Mouse (Mus musculus) limb, embryonic 12.5 days (tissue): Measurements from ENCODE around the gene Mfap4. TPM values are rescaled to one million over a fixed set of nuclear protein-coding genes. Genes with fewer than 3 reads are reported as not detected.

ENCODE experiments used
- ATAC-seq: fragments of 200-750 bp; cut with Nextera tagmentation; 2 replicates; pipeline ENCODE4 v1.8.0; 2017; ENCODE audit warnings: low read depth, moderate TSS enrichment; ENCODE audit not compliant: insufficient number of reproducible peaks, insufficient read depth, low FRiP score, low TSS enrichment
- H3K27ac ChIP-seq: fragments of 300-500 bp; sonication (generic); 2 replicates; pipeline ENCODE4 v1.5.1; 2016; ENCODE audit warnings: mild to moderate bottlenecking, moderate library complexity
- H3K27me3 ChIP-seq: fragments of 300-500 bp; sonication (generic); 2 replicates; pipeline ENCODE4 v1.6.1; 2016; ENCODE audit warnings: mild to moderate bottlenecking, moderate library complexity
- H3K36me3 ChIP-seq: fragments of 300-500 bp; sonication (generic); 2 replicates; pipeline ENCODE4 v1.6.1; 2016; ENCODE audit warnings: mild to moderate bottlenecking, moderate library complexity
- H3K4me1 ChIP-seq: fragments of 300-500 bp; sonication (generic); replicated peaks from 2 replicates; pipeline ENCODE4 v1.6.1; 2016
- H3K4me2 ChIP-seq: fragments of 300-500 bp; sonication (generic); 2 replicates; pipeline ENCODE4 v1.6.1; 2016; ENCODE audit warnings: mild to moderate bottlenecking, moderate library complexity
- H3K4me3 ChIP-seq: fragments of 300-500 bp; sonication (generic); replicated peaks from 2 replicates; pipeline ENCODE4 v1.5.1; 2016; ENCODE audit warnings: mild to moderate bottlenecking
- H3K9ac ChIP-seq: fragments of 300-500 bp; sonication (generic); replicated peaks from 2 replicates; pipeline ENCODE4 v1.6.1; 2016; ENCODE audit warnings: mild to moderate bottlenecking, moderate library complexity
- H3K9me3 ChIP-seq: fragments of 300-500 bp; sonication (generic); 2 replicates; pipeline ENCODE4 v1.6.1; 2016; ENCODE audit warnings: mild to moderate bottlenecking, moderate library complexity
- WGBS: fragments of 180-500 bp; shearing (Covaris S2); methylation state at CpG from one replicate; pipeline ENCODE4 v1.1.7; 2016; 5-methylcytosine and 5-hydroxymethylcytosine counted together
- polyA plus RNA-seq: library from polyadenylated mRNA; unstranded; fragments of >200 nt; fragmentation: Nextera tagmentation; extraction: Ambion mirVana; gene quantifications from 2 replicates; pipeline ENCODE4 v1.2.1, GENCODE M21; 2016

Mfap4 gene
- polyA plus RNA-seq, 1 experiment from 2014 or later: 198 TPM

DNA sequence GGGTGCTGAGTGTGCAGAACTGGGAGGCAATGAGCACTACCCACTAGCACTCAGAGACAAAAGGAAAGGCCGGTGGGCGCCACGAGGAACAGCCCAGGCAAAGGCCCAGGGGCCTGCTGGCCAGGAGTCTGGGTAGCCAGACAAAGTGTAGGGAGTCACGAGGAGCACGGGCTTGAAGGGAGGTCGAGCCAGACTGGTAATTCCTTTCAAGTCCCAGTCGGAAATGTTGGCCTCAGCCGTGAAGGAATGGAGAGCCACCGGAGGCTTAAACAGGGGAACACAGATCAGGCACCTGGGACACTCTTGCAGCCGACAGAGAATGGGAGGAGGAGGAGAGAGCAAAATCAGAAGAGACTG, 997 bp upstream of the Mfap4 start:
- 8% methylated on average over 10 of the region's 10 CpGs for WGBS
- peaks cover 60% of the 10 kb centered on the region for H3K4me1 ChIP-seq
- no peaks in the 10 kb centered on the region for H3K9me3 ChIP-seq
- H3K27me3 ChIP-seq: no peaks in the 10 kb centered on the region
- peak overlapping the region; percentile 43 for H3K4me3 ChIP-seq
- H3K4me2 ChIP-seq: peak overlapping the region; percentile 68
- peak overlapping the region; percentile 100 for H3K27ac ChIP-seq
- ATAC-seq: peak; percentile 11; the same call in 1 of the 2 replicates
- peaks cover 28% of the 10 kb centered on the region for H3K36me3 ChIP-seq
- peak overlapping the region; percentile 56 for H3K9ac ChIP-seq

DNA sequence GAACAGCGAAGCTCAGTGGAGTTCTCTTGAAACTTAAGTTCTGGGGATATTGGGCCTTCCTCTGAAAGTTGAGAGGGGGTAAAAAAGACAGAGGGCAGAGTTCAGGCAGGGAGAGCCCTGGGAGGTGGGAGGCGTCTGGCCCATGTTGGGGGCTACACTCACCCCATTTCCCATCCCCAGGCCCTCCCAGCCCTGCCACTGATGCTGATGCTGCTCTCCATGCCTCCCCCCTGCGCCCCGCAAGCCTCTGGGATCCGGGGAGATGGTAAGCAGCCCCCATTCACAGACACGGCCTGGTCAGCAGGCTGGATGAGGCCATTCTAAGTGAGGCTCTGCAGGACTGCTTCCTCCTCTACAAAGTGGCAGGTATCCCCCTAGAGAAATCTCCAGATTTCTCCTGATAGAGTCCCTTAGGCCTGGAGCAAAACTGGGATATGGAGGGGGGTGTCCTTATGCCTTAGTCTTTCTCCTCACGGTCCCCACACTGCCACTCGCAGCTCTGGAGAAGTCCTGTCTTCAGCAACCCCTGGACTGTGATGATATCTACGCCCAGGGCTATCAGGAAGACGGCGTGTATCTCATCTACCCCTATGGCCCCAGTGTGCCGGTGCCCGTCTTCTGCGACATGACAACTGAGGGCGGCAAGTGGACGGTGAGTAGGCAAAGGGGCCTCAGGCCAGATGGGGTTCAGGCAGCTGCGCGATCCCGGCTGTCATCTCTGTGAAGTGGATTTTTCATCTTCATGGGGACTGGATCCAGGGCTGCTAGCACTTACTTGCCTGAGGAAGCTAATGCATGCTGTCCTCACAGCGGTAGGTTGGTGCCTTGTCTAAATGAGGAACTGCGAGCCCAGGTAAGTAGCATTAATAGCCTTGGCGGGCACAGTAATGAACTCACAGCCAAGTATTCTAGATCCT, 568 bp downstream of the Mfap4 start:
- peak overlapping the region; percentile 54 for H3K9ac ChIP-seq
- no peaks in the 10 kb centered on the region for H3K27me3 ChIP-seq
- H3K27ac ChIP-seq: peak overlapping the region; percentile 100
- ATAC-seq: 0 out of 2 replicates have a peak, but pooled peaks have one; percentile 0
- H3K36me3 ChIP-seq: peaks cover 44% of the 10 kb centered on the region
- no peaks in the 10 kb centered on the region for H3K9me3 ChIP-seq
- H3K4me1 ChIP-seq: peaks cover 61% of the 10 kb centered on the region
- WGBS: 25% methylated on average over 22 of the region's 22 CpGs
- H3K4me2 ChIP-seq: peak overlapping the region; percentile 68
- peak overlapping the region; percentile 43 for H3K4me3 ChIP-seq

DNA sequence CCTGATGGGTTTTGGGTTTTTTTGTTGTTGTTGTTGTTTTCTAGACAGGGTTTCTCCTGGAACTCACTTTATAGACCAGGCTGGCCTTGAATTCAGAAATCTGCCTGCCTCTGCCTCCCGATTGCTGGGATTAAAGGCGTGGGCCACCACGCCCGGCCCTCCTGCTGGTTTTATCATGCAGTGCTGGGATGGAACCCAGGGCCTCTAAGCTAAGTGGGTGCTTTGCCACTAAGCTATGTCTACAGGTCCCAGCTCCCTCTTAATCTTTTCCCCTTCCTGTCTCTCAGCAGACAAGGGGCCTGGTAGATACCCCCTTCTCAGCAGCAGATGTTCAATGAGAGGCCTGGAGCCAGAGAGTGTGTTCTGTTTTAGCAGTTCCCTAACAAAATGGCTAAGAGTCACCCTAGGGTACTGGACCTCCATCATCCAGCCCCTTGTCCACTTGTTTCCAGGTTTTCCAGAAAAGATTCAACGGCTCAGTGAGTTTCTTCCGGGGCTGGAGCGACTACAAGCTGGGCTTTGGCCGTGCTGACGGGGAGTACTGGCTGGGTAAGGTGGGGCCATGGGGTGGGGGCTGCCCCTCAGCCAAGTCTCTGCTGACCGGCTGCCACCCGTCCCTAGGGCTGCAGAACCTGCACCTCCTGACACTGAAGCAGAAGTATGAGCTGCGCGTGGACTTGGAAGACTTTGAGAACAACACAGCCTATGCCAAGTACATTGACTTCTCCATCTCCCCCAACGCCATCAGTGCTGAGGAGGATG, 1.4 kb downstream of the Mfap4 start:
- no peak for ATAC-seq
- peaks cover 56% of the 10 kb centered on the region for H3K4me1 ChIP-seq
- WGBS: 88% methylated on average over 14 of the region's 14 CpGs

DNA sequence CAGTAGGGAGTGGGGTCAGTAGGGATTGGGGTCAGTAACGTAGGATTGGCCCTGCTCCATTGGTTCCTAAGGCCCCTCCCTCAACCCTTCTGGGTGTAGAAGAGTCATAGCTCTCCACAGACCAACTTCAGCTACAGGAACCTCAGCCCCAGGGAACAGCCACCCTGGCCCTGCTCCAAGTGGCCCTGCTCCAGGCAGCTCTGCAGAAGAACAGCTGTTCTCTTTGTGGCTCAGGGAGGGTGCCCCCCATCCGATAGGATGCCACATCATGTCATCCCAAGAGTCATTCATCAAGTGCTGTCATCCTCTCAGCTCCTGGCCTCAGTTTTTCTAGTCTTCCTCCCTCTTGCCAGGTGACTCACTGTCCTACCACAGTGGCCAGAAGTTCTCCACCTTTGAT, 2.2 kb downstream of the Mfap4 start:
- Histone ChIP-seq H3K9me3 (no peaks in the 10 kb centered on the region), H3K36me3 (peaks cover 60% of the 10 kb centered on the region), H3K4me2 (peak overlapping the region; percentile 68), H3K4me3 (peak overlapping the region; percentile 43), H3K27me3 (no peaks in the 10 kb centered on the region), H3K9ac (no peak overlapping the region), H3K27ac (peak overlapping the region; percentile 100; the same call in 1 of the 2 replicates), H3K4me1 (peaks cover 52% of the 10 kb centered on the region)
- 71% methylated on average over 2 of the region's 2 CpGs for WGBS
- ATAC-seq: no peak

More for the DNA sequence above, 1.4 kb downstream of the Mfap4 start:
- peaks cover 52% of the 10 kb centered on the region for H3K36me3 ChIP-seq
- peak overlapping the region; percentile 43 for H3K4me3 ChIP-seq
- H3K9me3 ChIP-seq: no peaks in the 10 kb centered on the region
- peak overlapping the region; percentile 100 for H3K27ac ChIP-seq
- H3K4me2 ChIP-seq: peak overlapping the region; percentile 68
- H3K27me3 ChIP-seq: no peaks in the 10 kb centered on the region
- H3K9ac ChIP-seq: peak overlapping the region; percentile 54

DNA sequence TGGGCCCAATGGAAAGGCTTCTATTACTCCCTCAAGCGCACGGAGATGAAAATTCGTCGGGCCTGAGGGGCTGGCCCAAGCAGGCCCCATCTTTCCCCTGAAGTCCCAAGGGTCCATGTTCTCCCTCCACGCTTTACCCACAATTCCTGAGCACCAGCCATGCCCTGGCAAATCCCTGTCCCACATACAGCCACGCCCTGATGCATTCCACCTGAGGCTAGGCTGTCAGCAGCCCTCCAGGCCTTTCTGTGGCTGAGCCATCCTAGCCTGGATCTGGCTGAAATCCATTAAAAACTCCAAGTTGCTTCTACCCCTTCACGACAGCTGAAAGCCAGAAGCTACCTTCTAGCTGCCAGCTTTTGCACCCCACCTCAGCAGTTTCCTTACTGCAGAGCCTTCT, 2.7 kb downstream of the Mfap4 start:
- 92% methylated on average over 7 of the region's 7 CpGs for WGBS
- Histone ChIP-seq H3K27me3 (no peaks in the 10 kb centered on the region), H3K9me3 (no peaks in the 10 kb centered on the region), H3K4me1 (peaks cover 55% of the 10 kb centered on the region), H3K36me3 (peaks cover 65% of the 10 kb centered on the region), H3K27ac (peak overlapping the region; percentile 100; the same call in 1 of the 2 replicates), H3K4me2 (no peak overlapping the region), H3K4me3 (0 out of 2 replicates have a peak overlapping the region, but pooled peaks have one; percentile 43), H3K9ac (no peak overlapping the region)
- ATAC-seq: no peak

DNA sequence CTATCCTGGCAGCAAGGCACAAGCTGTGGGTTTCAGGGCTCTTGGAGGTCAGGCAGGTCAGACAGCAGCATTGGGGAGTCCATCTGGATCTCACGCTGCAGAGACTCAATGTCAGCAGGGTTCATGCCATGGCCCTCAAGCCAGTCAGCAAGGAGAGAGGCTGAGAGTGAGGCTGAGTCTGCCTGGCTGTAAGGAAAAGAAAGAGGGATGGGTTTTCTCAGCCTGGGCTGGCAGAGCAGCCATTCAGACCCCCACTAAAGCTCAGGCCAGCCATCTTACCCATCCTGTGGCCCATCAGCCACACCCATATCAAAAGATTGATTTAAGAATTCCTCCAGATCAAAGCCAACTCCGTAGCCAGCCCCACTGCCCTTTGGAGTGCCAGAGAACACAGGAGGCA, 3.9 kb downstream of the Mfap4 start:
- H3K9me3 ChIP-seq: no peaks in the 10 kb centered on the region
- H3K4me2 ChIP-seq: no peak overlapping the region
- H3K27me3 ChIP-seq: no peaks in the 10 kb centered on the region
- no peak overlapping the region for H3K27ac ChIP-seq
- WGBS: 69% methylated on average over 2 of the region's 2 CpGs
- H3K4me3 ChIP-seq: no peak overlapping the region
- peaks cover 66% of the 10 kb centered on the region for H3K36me3 ChIP-seq
- no peak overlapping the region for H3K9ac ChIP-seq
- ATAC-seq: no peak
- peaks cover 48% of the 10 kb centered on the region for H3K4me1 ChIP-seq

DNA sequence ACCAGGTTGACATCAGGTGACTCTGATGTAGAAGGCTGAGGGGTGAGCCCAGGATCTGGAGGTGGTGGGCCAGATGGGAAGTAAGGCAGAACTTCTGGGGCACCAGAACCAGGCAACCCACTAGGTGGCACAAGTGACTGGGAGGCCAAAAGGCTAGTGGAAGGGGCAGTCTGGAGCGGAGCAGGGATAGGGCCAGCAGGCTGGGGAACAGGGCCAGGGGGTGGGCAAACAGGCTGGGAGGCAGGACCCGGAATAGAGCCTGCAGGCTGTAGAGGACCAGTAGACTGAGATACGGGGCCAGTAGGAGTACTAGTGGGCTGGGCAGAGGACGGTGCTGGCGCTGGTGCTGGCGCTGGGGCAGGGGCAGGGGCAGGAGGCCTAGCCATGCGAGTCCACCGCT, 4.6 kb downstream of the Mfap4 start:
- no peak overlapping the region for H3K27ac ChIP-seq
- no peaks in the 10 kb centered on the region for H3K27me3 ChIP-seq
- WGBS: 97% methylated on average over 8 of the region's 8 CpGs
- ATAC-seq: no peak
- peak overlapping the region; percentile 19 for H3K9ac ChIP-seq
- peaks cover 66% of the 10 kb centered on the region for H3K36me3 ChIP-seq
- H3K4me2 ChIP-seq: no peak overlapping the region
- no peaks in the 10 kb centered on the region for H3K9me3 ChIP-seq
- H3K4me1 ChIP-seq: peaks cover 40% of the 10 kb centered on the region
- H3K4me3 ChIP-seq: no peak overlapping the region

DNA sequence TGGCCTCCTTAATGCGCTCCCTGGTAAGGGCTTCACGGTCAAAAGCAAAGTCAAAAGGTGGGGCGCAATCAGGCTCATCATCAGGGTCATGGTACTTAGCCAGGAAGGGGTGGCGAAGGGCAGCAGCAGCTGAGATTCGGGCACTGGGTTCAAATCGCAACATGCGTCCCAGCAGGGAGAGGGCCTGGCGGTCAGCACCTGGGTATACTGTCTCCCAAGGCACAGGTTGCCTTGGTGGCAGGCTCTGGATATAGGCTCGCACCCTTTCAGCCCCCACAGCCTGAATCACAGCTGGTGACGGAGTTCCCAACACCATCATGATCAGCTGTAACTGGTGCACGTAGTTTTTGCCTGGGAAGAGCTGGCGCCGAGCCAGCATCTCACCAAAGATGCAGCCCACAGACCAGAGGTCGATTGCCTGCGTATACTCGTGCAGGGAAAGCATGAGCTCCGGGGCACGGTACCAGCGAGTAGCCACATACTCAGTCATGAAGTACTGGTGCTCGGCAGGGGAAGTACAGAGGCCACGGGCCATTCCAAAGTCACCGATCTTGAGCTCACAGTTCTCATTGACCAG, 5.8 kb downstream of the Mfap4 start:
- H3K27me3 ChIP-seq: no peaks in the 10 kb centered on the region
- no peaks in the 10 kb centered on the region for H3K9me3 ChIP-seq
- H3K27ac ChIP-seq: no peak overlapping the region
- H3K4me1 ChIP-seq: peaks cover 39% of the 10 kb centered on the region
- no peak overlapping the region for H3K9ac ChIP-seq
- 92% methylated on average over 22 of the region's 22 CpGs for WGBS
- no peak overlapping the region for H3K4me2 ChIP-seq
- no peak overlapping the region for H3K4me3 ChIP-seq
- H3K36me3 ChIP-seq: peaks cover 66% of the 10 kb centered on the region
- ATAC-seq: no peak

DNA sequence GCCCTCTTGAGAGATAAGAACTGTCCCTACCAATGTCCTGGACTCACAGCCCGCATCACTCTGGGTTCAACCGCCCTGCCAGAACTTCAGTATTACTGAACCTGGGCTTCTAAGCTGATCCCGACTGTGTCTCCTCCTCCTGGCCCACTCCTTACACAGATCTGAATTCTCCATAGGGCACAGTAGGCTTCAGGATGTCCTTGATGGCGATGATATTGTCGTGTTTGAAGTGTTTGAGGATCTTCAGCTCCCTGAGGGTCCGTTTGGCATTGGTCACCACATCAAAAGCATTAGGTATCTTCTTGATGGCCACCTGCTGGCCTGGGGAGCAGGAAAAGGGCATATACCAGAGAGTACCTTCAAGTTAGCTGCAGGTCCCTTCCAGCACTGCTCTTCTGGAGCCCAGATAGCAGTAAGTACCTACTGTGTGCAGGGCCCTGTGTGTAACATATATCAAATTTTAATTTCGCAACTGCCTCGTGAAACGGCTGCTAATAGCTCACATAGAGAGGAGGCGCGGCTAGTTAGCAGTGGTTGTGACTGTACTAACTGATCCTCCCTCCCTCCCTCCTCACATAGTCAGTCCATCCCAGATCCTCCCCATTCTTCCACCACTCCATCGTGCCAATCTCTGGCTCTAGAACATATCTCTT, 7.6 kb downstream of the Mfap4 start:
- H3K36me3 ChIP-seq: peaks cover 52% of the 10 kb centered on the region
- H3K27me3 ChIP-seq: no peaks in the 10 kb centered on the region
- H3K9me3 ChIP-seq: no peaks in the 10 kb centered on the region
- ATAC-seq: no peak
- H3K27ac ChIP-seq: 0 out of 2 replicates have a peak overlapping the region, but pooled peaks have one; percentile 88
- peaks cover 20% of the 10 kb centered on the region for H3K4me1 ChIP-seq
- WGBS: 76% methylated on average over 12 of the region's 12 CpGs
- H3K9ac ChIP-seq: peak overlapping the region; percentile 85
- H3K4me3 ChIP-seq: peak overlapping the region; percentile 87
- H3K4me2 ChIP-seq: peak overlapping the region; percentile 81

DNA sequence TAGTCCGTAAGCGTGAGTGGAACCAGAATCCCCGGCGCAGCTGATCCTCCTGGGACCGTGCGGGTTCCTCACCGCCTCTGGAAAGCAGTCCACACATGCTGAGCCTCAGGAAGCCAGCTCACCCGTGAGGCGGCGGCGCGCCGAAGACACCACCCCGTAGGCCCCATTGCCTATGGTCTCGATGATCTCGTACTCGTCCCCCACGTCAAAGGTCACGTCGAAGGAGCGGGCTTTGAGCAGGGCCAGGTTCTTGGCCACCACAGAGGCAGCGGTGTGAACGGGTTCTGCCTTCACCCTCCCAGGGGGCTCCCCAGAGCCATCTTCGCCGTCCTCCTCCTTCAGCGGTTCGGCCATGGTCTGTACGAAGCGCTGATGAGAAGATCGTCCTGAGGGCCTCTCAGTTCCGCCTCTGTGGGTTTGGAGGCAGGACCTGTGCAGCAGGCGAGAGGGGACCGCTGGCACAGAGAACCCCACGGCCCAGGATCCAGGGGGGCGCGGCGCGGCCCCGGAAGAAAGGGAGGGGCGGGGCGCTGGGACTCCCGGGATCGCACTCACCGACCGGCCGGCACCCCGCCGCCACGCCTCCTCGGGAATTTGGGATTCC, 8.4 kb downstream of the Mfap4 start:
- Histone ChIP-seq H3K4me2 (peak overlapping the region; percentile 81), H3K36me3 (peaks cover 44% of the 10 kb centered on the region), H3K9me3 (no peaks in the 10 kb centered on the region), H3K4me3 (peak overlapping the region; percentile 87), H3K27ac (peak overlapping the region; percentile 88), H3K27me3 (no peaks in the 10 kb centered on the region), H3K4me1 (peaks cover 17% of the 10 kb centered on the region), H3K9ac (peak overlapping the region; percentile 85)
- WGBS: under 1% methylated on average over 38 of the region's 50 CpGs
- ATAC-seq: peak; percentile 56
